Mouse (Mus musculus) lung, adult 2 months (tissue): ENCODE measurements around the gene Nwd1.

Experiments
- CTCF ChIP-seq: fragments of 200-500 bp; IDR thresholded peaks from 2 replicates; pipeline ENCODE4 v1.5.1; 2011; ENCODE audit warnings: mild to moderate bottlenecking, low read length, control low read depth; ENCODE audit not compliant: insufficient read depth
- POLR2A ChIP-seq: fragments of 200-500 bp; IDR thresholded peaks from 2 replicates; pipeline ENCODE4 v1.6.1; 2011; ENCODE audit warnings: low read depth, mild to moderate bottlenecking, control low read depth, low read length, borderline replicate concordance; ENCODE audit errors: extremely low read depth

- TF ChIP-seq POLR2A: no peak
- TF ChIP-seq CTCF: no peak
Observed at GRCm38 (mm10) chr8:72646768-72647143, 245 bp downstream of the Nwd1 start.
